Mouse (Mus musculus) bone marrow, adult 2 months (tissue): Measurements from ENCODE around the gene B3galt6.

Experiments
- CTCF ChIP-seq: fragments of 200-500 bp; IDR thresholded peaks from 2 replicates; pipeline ENCODE4 v1.5.1; 2011; ENCODE audit warnings: low read length, control low read depth; ENCODE audit not compliant: control insufficient read depth, insufficient read depth
- POLR2A ChIP-seq: fragments of 200-500 bp; IDR thresholded peaks from 2 replicates; pipeline ENCODE4 v1.6.1; 2011; ENCODE audit warnings: low read depth, mild to moderate bottlenecking, control low read depth, low read length, borderline replicate concordance; ENCODE audit not compliant: control insufficient read depth

DNA sequence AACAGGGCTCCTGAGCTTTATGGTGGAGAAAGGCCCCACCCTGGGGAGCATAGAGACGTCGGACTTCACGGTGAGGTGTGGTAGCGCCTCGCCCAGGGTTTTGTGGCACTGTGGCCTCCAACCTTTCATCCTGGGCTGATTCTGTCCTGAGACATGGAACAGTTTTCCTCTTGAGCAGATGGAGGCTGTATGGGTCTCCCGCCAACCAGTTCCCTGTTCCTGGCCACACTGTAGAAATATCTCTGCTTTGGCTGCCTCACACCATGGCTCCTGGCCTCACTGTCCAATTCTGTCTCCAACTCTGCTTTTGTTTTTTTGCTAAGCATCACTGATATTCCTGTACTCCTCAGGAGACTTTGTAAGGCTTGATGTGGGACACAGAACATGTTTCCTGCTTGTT, 37.0 kb downstream of the B3galt6 start:
- TF ChIP-seq CTCF (no peak), POLR2A (no peak)
